Mouse (Mus musculus) R1 (cell line): Measurements from ENCODE around the gene Slc38a3.

ENCODE experiments used
- DNase-seq: peaks from one replicate; pipeline ENCODE4 v3.0.0-alpha.2; 2018; ENCODE audit warnings: low read depth, low spot score

Slc38a3 gene

GRCm38 (mm10) chr9:107618778-107619545 lies 50.4 kb downstream of the Slc38a3 start:
- DNase-seq: no peak

- DNase-seq: no peak
Observed at GRCm38 (mm10) chr9:107618098-107618497, 51.2 kb downstream of the Slc38a3 start.

GRCm38 (mm10) chr9:107617461-107617860 lies 51.9 kb downstream of the Slc38a3 start:
- DNase-seq: no peak

DNA sequence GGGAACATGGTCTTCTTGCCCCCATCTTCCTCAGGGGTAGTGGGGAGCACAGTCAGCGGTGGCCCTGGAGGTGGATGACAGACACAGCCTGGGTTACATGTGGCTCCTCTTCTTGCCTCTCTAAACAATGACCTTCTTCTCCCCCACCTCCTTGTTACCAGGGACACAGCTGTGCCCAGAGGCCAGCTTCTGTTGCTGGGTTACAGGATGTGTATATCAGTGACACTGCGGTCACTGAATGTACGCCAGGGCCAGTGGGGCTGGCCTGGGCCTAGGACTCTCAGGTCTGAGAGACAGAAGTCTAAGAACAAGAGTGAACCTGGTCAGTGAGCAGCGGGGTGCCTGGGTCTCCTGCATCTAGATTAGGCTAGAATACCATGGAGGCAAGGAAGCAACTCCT lies 54.3 kb downstream of the Slc38a3 start:
- DNase-seq: no peak

DNA sequence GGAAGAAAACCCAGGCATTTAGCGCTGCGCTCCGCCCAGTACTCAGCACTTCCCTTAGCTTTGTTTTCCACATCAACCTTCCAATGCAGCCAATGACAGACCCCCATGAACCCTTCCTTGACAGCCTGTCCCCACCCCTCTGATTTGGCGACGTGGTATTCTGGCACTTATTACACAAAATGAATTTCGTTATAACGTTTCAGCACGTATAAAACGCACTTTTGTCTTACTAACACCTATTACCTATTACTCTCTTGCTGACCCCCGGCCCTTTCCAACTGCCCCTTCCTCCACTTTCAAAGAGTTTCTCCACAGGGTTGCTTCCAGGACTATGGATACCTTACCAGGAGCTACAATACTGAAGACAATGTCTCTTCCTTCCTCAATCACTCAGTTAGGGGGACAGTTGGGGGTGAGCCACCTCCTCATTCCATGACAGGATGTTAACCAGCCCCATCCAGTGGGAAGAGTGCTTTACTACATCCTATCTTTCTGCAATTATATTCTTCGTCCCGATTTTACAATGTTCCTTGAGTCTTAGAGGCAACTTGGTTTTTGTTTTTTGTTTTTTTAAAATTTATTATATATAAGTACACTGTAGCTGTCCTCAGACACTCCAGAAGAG lies 56.3 kb downstream of the Slc38a3 start:
- DNase-seq: peak; percentile 51

GRCm38 (mm10) chr9:107612191-107612944 lies 57.0 kb downstream of the Slc38a3 start:
- peak; percentile 93 for DNase-seq

DNA sequence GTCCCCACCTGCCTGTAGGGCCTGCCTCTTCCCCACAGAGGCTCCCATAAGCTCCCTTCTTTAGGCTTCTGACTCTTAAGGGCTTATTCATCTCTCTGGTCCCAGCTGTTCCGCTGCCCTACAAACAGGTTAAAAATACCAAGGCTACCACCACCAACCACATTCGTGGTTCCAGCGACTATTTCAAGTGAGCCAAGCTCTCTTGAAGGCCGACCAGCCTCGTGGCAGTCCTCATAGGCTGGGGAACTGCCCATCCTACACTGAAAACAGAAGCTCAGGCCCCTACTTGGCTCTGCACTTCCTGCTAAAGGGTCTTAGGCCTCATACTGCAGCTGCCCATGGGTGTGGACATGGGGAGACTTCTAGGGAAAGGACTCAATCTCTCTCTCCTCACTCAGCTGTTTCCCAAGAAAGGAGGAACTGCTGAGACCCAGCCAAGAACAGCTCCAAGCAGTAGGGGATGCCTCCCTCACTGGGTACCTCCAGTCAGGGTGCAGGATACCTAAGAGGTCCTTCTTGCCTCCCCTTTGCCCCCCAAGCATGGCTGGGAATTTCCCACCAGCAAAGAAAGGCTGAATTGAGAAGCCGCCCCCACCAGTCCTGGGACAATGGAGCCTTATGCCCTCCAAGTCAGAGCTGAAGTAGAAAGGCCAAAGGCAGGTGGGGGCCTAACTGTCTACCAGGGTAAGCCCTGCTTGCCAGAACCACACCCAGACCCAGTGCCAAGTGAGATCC lies 57.7 kb downstream of the Slc38a3 start:
- DNase-seq: no peak

GRCm38 (mm10) chr9:107609433-107609830 lies 59.9 kb downstream of the Slc38a3 start:
- DNase-seq: no peak

DNA sequence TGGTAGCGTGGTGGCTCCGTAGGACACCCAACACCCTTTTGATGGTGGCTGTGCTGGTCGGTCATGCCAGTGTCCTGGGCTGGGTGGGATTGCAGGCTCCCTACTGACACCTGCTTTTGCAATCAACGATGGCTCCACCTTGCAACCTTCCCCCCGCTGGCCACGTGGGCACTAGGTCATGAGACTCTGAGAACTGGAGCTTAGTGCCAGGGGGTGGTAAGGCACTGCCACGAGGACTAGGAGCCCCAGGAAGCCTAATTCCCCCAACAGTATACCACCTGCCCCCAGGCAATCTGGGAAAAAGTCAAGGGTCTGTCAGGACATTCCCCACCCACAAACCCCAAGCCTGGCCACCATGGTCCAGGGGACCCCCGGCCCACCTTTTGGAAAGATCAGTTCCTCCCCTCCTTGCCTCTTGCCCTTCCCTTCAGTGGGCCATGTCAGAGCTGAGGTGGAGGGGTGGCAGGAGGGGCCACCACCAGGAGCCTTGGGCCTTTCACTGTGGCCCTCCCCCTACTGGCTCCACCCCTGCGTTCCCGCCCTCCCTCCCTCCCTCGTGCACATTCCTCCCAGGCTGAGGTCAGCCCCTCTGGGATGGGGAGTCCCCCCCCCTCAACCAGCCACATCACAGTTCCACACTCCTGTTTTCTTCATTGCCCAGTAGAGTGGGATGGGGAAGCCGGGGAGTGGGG lies 60.4 kb downstream of the Slc38a3 start, which contains the start of gene Sema3b:
Gene Sema3b, minus strand, starts transcription at position 489 of the 692 bp plus-strand sequence.
- DNase-seq: no peak

- DNase-seq: no peak
Observed at GRCm38 (mm10) chr9:107607653-107608245, 61.6 kb downstream of the Slc38a3 start.

DNA sequence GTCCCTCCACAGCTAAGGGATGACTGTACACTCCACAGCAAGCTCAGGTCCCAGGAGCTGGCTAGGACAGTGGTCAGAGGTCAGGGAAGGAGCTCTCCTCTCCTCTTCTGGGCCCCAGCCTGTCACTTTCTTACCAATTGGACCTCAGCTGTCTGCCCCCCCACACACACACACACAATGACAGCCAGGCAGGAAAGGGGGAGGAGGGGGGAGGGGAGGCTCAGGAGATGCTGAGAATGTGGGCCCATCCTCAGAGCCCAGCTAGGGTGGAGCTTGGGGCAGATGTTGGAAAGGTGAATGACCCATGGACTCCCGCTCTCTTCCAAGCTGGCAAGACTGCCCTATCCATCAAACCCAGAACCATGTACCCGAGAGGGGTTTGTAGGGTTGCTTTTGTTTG lies 62.3 kb downstream of the Slc38a3 start:
- DNase-seq: no peak

- no peak for DNase-seq
Observed at GRCm38 (mm10) chr9:107606591-107606990, 62.7 kb downstream of the Slc38a3 start.

- no peak for DNase-seq
Observed at GRCm38 (mm10) chr9:107605041-107605661, 64.2 kb downstream of the Slc38a3 start.

DNA sequence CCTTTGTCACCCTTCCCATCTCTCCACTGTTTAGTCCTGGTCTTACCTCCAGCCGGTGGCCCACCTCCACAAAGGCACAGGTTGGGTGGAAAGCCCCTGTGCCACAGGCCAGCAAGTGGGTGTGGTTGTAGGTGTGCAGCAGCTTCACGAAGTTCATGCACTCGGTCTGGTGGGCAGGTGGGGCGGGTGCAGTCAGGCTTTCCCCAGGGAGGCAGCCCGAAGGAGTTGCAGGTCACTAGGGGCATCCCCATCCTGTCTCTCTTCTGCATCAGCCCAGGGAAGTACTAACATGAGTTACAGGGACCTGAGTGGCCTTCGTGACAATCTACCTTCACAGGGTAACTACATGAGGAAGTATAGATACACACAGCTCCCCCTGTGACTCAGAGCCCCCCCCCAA lies 66.1 kb downstream of the Slc38a3 start:
- DNase-seq: no peak

DNA sequence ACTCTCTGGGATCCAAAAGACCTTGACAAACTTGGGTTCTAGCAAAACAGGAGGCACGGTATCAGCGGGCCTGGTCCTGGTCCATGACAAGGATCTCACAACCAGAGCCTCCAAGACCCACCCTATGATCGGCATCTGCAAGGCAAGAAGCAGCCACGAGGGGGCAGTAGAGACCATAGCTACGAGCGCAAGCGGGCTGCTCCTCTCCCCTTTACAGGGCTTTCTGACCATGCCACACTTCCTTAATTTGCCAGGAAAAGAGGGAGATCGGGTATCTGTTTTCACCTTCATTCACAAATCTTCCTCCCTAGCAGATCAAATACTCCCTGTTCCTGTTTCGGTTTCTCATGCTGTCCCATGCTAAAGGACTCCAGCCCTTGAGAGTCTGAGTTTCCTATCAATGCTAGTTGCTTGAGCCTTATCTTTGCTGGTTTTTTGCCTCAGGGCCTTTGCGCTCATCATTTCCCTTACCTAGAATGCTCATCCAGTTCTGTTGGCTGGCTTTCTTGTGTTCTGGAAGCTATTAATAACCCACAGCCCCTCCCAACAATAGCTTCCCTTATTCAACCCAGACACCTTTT lies 67.2 kb downstream of the Slc38a3 start:
- peak; percentile 84 for DNase-seq

GRCm38 (mm10) chr9:107601275-107601674 lies 68.1 kb downstream of the Slc38a3 start:
- no peak for DNase-seq

GRCm38 (mm10) chr9:107600745-107601144 lies 68.6 kb downstream of the Slc38a3 start:
- peak; percentile 68 for DNase-seq
